Mouse (Mus musculus): ENCODE data around the gene Prrx2. TPM values are rescaled to one million over a fixed set of nuclear protein-coding genes. Genes with fewer than 3 reads are reported as not detected.

Gene Prrx2
- polyA plus RNA-seq, 1 experiment from 2014 or later = 1.9 TPM

DNA sequence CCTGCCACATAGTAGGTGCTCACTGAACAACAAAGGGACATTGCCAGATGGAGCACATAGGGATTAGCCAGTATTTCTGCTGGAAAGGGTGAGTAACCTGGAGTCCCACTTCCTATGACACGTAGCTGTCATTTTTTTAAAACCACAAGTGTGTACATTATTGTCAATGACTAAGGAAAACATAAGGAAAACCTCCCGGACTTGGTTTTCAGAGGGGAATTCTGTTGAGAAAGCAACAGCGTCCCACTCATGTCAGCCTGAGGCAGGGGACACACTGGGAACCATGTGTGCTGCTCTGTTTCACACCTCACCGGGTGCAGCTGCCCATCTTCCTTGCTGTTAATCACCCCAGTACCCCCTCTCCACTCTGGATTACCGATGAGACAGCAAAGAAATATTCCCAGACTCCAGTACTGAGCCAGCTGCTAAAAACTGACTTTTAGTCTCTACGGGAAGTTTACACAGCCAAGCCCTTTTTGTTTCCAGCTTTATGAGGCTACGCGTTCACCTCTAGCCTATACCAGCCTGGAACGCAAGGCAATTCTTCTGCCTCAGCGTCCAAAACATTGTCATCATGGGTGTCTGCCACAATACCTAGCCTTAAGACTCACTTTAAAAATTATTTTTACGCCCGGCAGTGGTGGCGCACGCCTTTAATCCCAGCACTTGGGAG is 64.8 kb downstream of the Prrx2 start:
- Histone ChIP-seq H3K4me1 (replicated peaks; ENCODE audit: control insufficient read depth, insufficient read depth, low read length) (peaks cover 10% of the 10 kb centered on the region), H3K36me3 (ENCODE audit: control insufficient read depth, insufficient read depth) (no peaks in the 10 kb centered on the region), H3K27me3 (replicated peaks; ENCODE audit: control insufficient read depth, insufficient read depth, low read length) (no peaks in the 10 kb centered on the region), H3K9me3 (ENCODE audit: control insufficient read depth, low read length) (no peaks in the 10 kb centered on the region), H3K4me2 (ENCODE audit: low read length) (no peak overlapping the region), H3K9ac (replicated peaks; ENCODE audit: low read depth, low read length) (no peak overlapping the region), H3K27ac (ENCODE audit: low read length) (no peak overlapping the region), H3K4me3 (replicated peaks; ENCODE audit: low read length) (no peak overlapping the region)
- 87% methylated on average over 14 of the region's 14 CpGs for WGBS
- ATAC-seq = no peak

DNA sequence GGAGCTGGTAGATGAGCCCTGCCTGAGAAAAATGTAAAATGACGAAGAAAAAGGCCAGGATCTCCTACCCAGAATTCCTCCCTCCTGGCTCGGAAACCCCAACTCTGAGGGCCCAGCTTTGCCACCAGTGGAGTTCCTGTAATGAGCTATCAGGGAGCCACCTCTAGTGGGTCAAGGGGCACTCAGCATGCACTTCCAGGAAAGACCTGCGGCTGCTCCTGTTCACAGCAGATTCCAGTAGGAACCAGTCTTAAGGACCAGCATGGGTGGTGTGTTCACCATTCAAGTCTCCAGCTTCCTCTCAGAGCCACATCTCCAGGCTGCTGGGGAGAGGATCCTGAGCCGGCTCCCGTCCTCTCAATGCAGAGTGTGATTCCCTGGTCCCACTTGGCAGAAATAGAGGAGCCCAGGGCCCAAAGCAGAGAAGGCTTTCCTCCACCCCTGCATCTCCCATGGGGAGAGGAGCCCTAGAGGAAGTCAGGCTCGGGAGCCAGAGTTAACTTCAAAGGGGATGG is 66.9 kb downstream of the Prrx2 start:
- H3K27ac ChIP-seq (ENCODE audit: low read length) = no peak overlapping the region
- H3K4me3 ChIP-seq (replicated peaks; ENCODE audit: low read length) = no peak overlapping the region
- ATAC-seq = no peak
- WGBS = 66% methylated on average over 6 of the region's 6 CpGs
- no peak overlapping the region for H3K4me2 ChIP-seq (ENCODE audit: low read length)
- H3K36me3 ChIP-seq (ENCODE audit: control insufficient read depth, insufficient read depth) = no peaks in the 10 kb centered on the region
- H3K9me3 ChIP-seq (ENCODE audit: control insufficient read depth, low read length) = no peaks in the 10 kb centered on the region
- no peak overlapping the region for H3K9ac ChIP-seq (replicated peaks; ENCODE audit: low read depth, low read length)
- peaks cover 10% of the 10 kb centered on the region for H3K4me1 ChIP-seq (replicated peaks; ENCODE audit: control insufficient read depth, insufficient read depth, low read length)
- no peaks in the 10 kb centered on the region for H3K27me3 ChIP-seq (replicated peaks; ENCODE audit: control insufficient read depth, insufficient read depth, low read length)

DNA sequence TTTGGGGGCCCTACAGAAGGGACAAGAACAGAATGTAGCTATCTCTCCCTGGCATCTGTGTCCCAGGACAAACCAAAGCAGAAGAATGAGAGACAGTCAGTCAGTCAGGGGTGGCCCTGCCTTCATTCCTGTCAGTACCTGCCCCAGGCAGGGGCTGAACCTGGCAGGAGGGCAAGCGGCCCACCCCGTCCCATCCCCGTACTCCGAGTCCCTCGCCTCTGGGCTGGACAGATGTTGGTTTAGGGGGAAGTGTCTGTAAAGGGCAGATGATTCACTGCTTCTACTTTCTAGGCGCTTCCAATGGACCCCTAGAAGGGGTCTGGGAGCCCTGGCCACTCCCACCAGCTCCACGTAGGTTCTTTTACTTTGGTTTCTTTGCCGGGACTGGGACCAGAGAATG is 67.5 kb downstream of the Prrx2 start:
- no peaks in the 10 kb centered on the region for H3K9me3 ChIP-seq (ENCODE audit: control insufficient read depth, low read length)
- no peak for ATAC-seq
- peak overlapping the region; percentile 21 for H3K4me3 ChIP-seq (replicated peaks; ENCODE audit: low read length)
- WGBS = 43% methylated on average over 8 of the region's 8 CpGs
- H3K36me3 ChIP-seq (ENCODE audit: control insufficient read depth, insufficient read depth) = no peaks in the 10 kb centered on the region
- H3K9ac ChIP-seq (replicated peaks; ENCODE audit: low read depth, low read length) = peak overlapping the region; percentile 16; the same call in 1 of the 2 replicates
- H3K4me1 ChIP-seq (replicated peaks; ENCODE audit: control insufficient read depth, insufficient read depth, low read length) = peaks cover 9% of the 10 kb centered on the region
- H3K4me2 ChIP-seq (ENCODE audit: low read length) = peak overlapping the region; percentile 51; the same call in 1 of the 2 replicates
- no peaks in the 10 kb centered on the region for H3K27me3 ChIP-seq (replicated peaks; ENCODE audit: control insufficient read depth, insufficient read depth, low read length)
- no peak overlapping the region for H3K27ac ChIP-seq (ENCODE audit: low read length)

DNA sequence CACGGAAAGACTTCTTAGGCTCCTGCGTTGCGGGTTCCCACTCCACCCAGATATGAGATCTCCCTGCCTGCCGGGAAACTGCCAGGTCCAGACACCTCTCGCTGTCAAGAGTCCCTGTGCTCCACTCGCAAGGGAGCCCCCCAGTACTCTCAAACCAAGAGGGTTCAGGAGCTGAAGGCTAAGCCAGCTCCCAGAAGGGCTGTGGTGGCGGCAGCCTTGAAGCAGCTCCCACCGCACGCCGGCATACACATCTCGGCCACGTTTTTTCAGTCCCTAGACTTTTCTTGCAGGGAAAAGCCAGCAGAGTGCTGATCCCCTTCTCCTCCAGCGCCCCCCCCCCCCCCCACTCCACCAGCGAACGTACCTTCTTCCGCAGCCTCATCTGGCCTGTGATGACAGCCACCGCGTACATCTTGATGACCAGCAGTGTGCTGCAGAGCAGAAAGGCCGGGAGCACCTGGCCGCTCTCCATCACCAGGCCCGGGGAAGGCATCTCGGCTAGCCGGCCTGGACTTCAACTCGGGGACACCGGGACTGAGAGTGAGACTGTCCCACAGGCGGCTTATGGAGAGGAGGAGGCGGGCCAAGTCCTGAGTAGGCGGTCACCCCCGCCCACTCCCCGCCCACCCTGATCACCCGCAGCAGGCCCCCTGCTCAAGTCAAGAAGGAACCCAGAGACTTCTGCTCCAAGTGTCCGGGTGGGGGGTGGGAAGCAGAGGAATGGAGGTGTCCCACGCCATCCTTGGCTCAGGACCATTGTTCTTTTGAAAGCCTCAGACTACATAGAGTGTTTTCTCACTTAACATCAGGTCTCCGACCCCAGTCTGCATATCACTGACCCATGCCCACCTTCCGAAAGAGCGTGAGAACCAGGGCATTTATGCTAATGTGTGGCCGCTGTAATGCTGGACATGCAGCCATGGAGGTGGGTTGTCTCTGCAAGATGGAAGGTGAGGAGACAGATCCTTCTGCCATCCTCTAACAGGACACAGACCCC is 68.3 kb downstream of the Prrx2 start:
- H3K36me3 ChIP-seq (ENCODE audit: control insufficient read depth, insufficient read depth) = no peaks in the 10 kb centered on the region
- no peak overlapping the region for H3K27ac ChIP-seq (ENCODE audit: low read length)
- peak; percentile 52; the same call in 1 of the 2 replicates for ATAC-seq
- peak overlapping the region; percentile 16; the same call in 1 of the 2 replicates for H3K9ac ChIP-seq (replicated peaks; ENCODE audit: low read depth, low read length)
- peak overlapping the region; percentile 21 for H3K4me3 ChIP-seq (replicated peaks; ENCODE audit: low read length)
- H3K4me2 ChIP-seq (ENCODE audit: low read length) = peak overlapping the region; percentile 51
- WGBS = 11% methylated on average over 32 of the region's 37 CpGs
- H3K9me3 ChIP-seq (ENCODE audit: control insufficient read depth, low read length) = no peaks in the 10 kb centered on the region
- peaks cover 7% of the 10 kb centered on the region for H3K4me1 ChIP-seq (replicated peaks; ENCODE audit: control insufficient read depth, insufficient read depth, low read length)
- no peaks in the 10 kb centered on the region for H3K27me3 ChIP-seq (replicated peaks; ENCODE audit: control insufficient read depth, insufficient read depth, low read length)

DNA sequence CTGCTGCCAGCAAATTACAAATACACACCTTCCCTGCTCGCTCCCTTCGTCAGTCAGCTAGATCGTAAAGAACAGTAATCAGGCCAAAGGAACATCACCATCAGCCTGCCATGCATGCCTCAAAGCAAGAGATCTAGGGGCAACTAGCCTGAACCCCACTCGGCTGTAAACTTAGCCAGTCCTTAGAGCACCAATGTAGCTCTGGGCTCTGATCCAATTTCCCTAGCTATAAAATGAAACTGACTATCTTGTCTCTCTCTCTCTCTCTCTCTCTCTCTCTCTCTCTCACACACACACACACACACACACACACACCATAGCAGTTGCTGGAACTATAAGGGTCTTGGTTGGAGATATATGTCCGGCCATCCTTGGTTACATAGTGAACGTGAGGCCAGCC is 69.5 kb downstream of the Prrx2 start:
- Histone ChIP-seq H3K36me3 (ENCODE audit: control insufficient read depth, insufficient read depth) (no peaks in the 10 kb centered on the region), H3K27me3 (replicated peaks; ENCODE audit: control insufficient read depth, insufficient read depth, low read length) (no peaks in the 10 kb centered on the region), H3K9ac (replicated peaks; ENCODE audit: low read depth, low read length) (no peak overlapping the region), H3K4me1 (replicated peaks; ENCODE audit: control insufficient read depth, insufficient read depth, low read length) (peaks cover 7% of the 10 kb centered on the region), H3K9me3 (ENCODE audit: control insufficient read depth, low read length) (no peaks in the 10 kb centered on the region), H3K27ac (ENCODE audit: low read length) (no peak overlapping the region), H3K4me2 (ENCODE audit: low read length) (no peak overlapping the region), H3K4me3 (replicated peaks; ENCODE audit: low read length) (no peak overlapping the region)
- no peak for ATAC-seq
- 78% methylated on average over 6 of the region's 6 CpGs for WGBS

DNA sequence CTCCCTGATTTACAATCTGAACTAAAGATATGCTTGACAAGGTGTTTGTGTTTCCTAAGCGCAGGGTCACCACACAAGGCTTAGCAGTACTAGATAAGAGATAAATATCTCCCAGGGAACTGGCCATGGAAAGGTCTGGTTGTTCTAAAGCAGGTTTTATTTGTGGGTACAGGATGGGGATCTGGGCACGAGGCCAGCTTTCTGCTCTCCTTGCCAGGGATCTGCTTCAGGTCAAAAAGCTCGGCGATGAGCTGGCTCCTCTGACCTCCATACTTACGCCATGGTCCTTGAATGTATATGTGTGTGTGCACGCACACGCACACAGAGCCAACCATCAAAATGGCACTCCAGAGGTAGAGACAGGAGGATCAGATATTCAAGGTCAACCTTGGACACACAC is 70.2 kb downstream of the Prrx2 start:
- H3K4me2 ChIP-seq (ENCODE audit: low read length) = no peak overlapping the region
- H3K4me1 ChIP-seq (replicated peaks; ENCODE audit: control insufficient read depth, insufficient read depth, low read length) = peaks cover 7% of the 10 kb centered on the region
- no peak for ATAC-seq
- no peak overlapping the region for H3K9ac ChIP-seq (replicated peaks; ENCODE audit: low read depth, low read length)
- no peak overlapping the region for H3K27ac ChIP-seq (ENCODE audit: low read length)
- WGBS = 84% methylated on average over 7 of the region's 7 CpGs
- H3K27me3 ChIP-seq (replicated peaks; ENCODE audit: control insufficient read depth, insufficient read depth, low read length) = no peaks in the 10 kb centered on the region
- H3K4me3 ChIP-seq (replicated peaks; ENCODE audit: low read length) = no peak overlapping the region
- no peaks in the 10 kb centered on the region for H3K9me3 ChIP-seq (ENCODE audit: control insufficient read depth, low read length)
- H3K36me3 ChIP-seq (ENCODE audit: control insufficient read depth, insufficient read depth) = no peaks in the 10 kb centered on the region

DNA sequence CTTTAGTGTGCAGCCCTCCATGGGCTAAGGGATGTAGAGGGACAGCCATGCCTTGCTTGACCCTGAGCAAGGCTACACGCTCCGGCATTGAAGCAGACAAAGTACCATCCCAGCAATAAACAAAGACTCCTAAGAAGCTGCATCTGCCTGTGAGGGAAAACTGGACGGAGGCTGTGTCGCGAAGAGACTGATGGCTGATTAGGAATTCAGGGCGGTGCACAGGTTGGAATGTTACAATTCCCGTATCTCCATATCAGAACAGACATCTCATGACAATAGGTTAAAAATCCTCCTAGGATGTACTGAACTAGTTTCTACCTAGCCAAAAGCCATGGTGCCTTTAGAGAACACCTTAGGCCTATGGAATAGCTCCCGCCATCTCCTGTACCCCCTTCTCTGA is 71.1 kb downstream of the Prrx2 start:
- ATAC-seq = no peak
- no peak overlapping the region for H3K27ac ChIP-seq (ENCODE audit: low read length)
- H3K9ac ChIP-seq (replicated peaks; ENCODE audit: low read depth, low read length) = no peak overlapping the region
- H3K4me1 ChIP-seq (replicated peaks; ENCODE audit: control insufficient read depth, insufficient read depth, low read length) = peaks cover 7% of the 10 kb centered on the region
- no peaks in the 10 kb centered on the region for H3K27me3 ChIP-seq (replicated peaks; ENCODE audit: control insufficient read depth, insufficient read depth, low read length)
- H3K4me3 ChIP-seq (replicated peaks; ENCODE audit: low read length) = no peak overlapping the region
- H3K4me2 ChIP-seq (ENCODE audit: low read length) = no peak overlapping the region
- H3K36me3 ChIP-seq (ENCODE audit: control insufficient read depth, insufficient read depth) = no peaks in the 10 kb centered on the region
- no peaks in the 10 kb centered on the region for H3K9me3 ChIP-seq (ENCODE audit: control insufficient read depth, low read length)
- 85% methylated on average over 8 of the region's 8 CpGs for WGBS

DNA sequence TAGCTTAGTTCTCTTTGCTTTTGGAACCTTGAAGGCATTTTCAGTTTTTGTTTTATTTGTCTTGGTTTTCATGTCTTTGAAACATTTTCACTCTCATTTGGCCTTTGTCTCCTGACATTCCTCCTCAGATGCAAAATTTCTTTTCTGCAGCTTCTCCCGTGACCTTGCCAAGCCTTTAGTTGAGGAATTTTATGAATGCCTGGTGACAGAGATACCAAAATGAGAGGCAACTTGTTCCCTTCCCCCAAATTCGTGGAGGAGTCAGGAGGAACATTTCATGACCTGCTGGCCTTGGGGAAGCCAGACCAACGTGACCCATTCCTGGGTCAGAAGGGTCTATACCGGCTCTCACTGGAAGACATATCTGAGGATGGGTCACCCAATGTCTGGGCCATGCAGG is 71.9 kb downstream of the Prrx2 start:
- H3K27me3 ChIP-seq (replicated peaks; ENCODE audit: control insufficient read depth, insufficient read depth, low read length) = no peaks in the 10 kb centered on the region
- no peak for ATAC-seq
- no peak overlapping the region for H3K4me3 ChIP-seq (replicated peaks; ENCODE audit: low read length)
- no peaks in the 10 kb centered on the region for H3K36me3 ChIP-seq (ENCODE audit: control insufficient read depth, insufficient read depth)
- no peaks in the 10 kb centered on the region for H3K9me3 ChIP-seq (ENCODE audit: control insufficient read depth, low read length)
- H3K4me2 ChIP-seq (ENCODE audit: low read length) = no peak overlapping the region
- no peak overlapping the region for H3K9ac ChIP-seq (replicated peaks; ENCODE audit: low read depth, low read length)
- WGBS = 76% methylated on average over 4 of the region's 4 CpGs
- H3K4me1 ChIP-seq (replicated peaks; ENCODE audit: control insufficient read depth, insufficient read depth, low read length) = peaks cover 7% of the 10 kb centered on the region
- no peak overlapping the region for H3K27ac ChIP-seq (ENCODE audit: low read length)

DNA sequence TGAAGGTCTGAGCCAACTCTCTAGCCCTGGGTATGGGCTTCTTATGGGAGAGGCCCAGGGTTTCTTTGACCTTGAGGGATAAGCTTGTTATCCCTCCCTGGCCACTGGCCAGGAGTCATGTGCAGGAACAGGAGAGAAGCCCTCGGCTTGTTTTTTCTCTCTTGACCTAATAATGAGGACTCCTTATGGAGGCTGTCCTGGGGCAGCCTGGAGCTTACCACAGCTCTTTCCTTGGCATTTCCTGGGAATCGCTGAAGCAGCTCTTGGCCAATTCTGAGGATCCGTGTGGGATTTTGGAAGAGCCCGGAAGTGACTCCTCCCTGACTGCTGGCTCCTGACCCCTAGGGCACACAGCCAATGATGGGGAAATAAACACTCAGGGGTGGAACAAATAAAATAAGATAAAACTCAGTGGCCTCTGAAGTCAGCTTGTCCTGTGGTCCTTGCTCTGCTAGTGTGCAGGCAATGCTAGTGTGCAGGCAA is 77.6 kb downstream of the Prrx2 start:
- Histone ChIP-seq H3K4me3 (replicated peaks; ENCODE audit: low read length) (no peak overlapping the region), H3K4me2 (ENCODE audit: low read length) (no peak overlapping the region), H3K27ac (ENCODE audit: low read length) (no peak overlapping the region), H3K9ac (replicated peaks; ENCODE audit: low read depth, low read length) (no peak overlapping the region), H3K27me3 (replicated peaks; ENCODE audit: control insufficient read depth, insufficient read depth, low read length) (no peaks in the 10 kb centered on the region), H3K4me1 (replicated peaks; ENCODE audit: control insufficient read depth, insufficient read depth, low read length) (peaks cover 4% of the 10 kb centered on the region; the same call in 1 of the 2 replicates), H3K36me3 (ENCODE audit: control insufficient read depth, insufficient read depth) (no peaks in the 10 kb centered on the region), H3K9me3 (ENCODE audit: control insufficient read depth, low read length) (no peaks in the 10 kb centered on the region)
- 58% methylated on average over 4 of the region's 4 CpGs for WGBS
- no peak for ATAC-seq
